Mouse (Mus musculus) cerebellum, adult 2 months (tissue): ENCODE data around the gene Glrb. TPM values are rescaled to one million over a fixed set of nuclear protein-coding genes. Genes with fewer than 3 reads are reported as not detected.

ENCODE experiments used
- DNase-seq, 2 experiments: peaks; one replicate each; pipeline ENCODE4 v3.0.0; 2021
- H3K27ac ChIP-seq: fragments of 200-500 bp; 2 replicates; pipeline ENCODE4 v1.5.1; 2012; ENCODE audit warnings: low read length, control low read depth, inconsistent platforms; ENCODE audit not compliant: insufficient read depth
- H3K27me3 ChIP-seq: fragments of 200-500 bp; 2 replicates; pipeline ENCODE4 v1.6.1; 2012; ENCODE audit warnings: inconsistent platforms, mild to moderate bottlenecking, low read length, moderate library complexity; ENCODE audit not compliant: control insufficient read depth, insufficient read depth
- H3K4me1 ChIP-seq: fragments of 200-500 bp; 2 replicates; pipeline ENCODE4 v1.6.1; 2011; ENCODE audit warnings: low read length; ENCODE audit not compliant: control insufficient read depth, insufficient read depth
- H3K4me3 ChIP-seq: fragments of 200-500 bp; replicated peaks from 2 replicates; pipeline ENCODE3; 2011; ENCODE audit warnings: mild to moderate bottlenecking, low read depth, low read length, control low read depth; ENCODE audit not compliant: insufficient read depth
- CTCF ChIP-seq: fragments of 200-500 bp; IDR thresholded peaks from 2 replicates; pipeline ENCODE4 v1.5.1; 2011; ENCODE audit warnings: low read depth, mild to moderate bottlenecking, control low read depth, low read length, moderate library complexity, borderline replicate concordance; ENCODE audit not compliant: insufficient read depth
- POLR2A ChIP-seq: fragments of 200-500 bp; IDR thresholded peaks from 2 replicates; pipeline ENCODE4 v1.6.1; 2011; ENCODE audit warnings: low read length, control low read depth, borderline replicate concordance; ENCODE audit not compliant: insufficient read depth
- WGBS: fragments of 180-500 bp; shearing (Covaris S2); methylation state at CpG from one replicate; pipeline ENCODE4 v1.1.7; 2018; 5-methylcytosine and 5-hydroxymethylcytosine counted together
- polyA plus RNA-seq: library from polyadenylated mRNA; depleted of rRNA; stranded (reverse); fragments of >200 nt; gene quantifications from 2 replicates; pipeline ENCODE4 v1.2.3, GENCODE M21; 2012; rRNA removed

The Glrb gene
- polyA plus RNA-seq, 1 experiment, result 192 TPM

- H3K4me1 ChIP-seq, result peaks cover 7% of the 10 kb centered on the region; the same call in 1 of the 2 replicates
- H3K27ac ChIP-seq, result no peak overlapping the region
- 57% methylated on average over 1 of the region's 1 CpGs for WGBS
- no peaks in the 10 kb centered on the region for H3K27me3 ChIP-seq
- no peak for DNase-seq
- TF ChIP-seq POLR2A, result no peak
- no peak overlapping the region for H3K4me3 ChIP-seq
These were observed 115.5 kb downstream of the Glrb start for GRCm38 (mm10) chr3:80797935-80798334.

DNA sequence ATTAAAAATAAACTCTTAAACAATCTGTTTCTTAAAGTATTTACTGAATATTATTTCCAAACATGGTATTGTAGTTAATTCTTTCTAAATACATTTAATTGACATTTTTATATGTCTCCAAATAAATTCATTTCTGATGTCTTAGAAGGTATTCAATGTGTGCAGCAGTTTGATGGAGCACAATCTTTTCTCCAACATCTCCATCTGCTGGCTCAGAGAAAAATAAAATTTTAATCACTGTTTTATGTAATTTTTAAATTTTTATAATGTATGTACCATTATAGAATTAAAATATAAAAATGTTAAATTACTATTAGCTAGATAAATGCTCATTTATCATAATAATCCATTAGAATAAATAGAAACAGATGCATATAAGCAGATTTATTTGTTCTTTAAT is 116.7 kb downstream of the Glrb start:
- TF ChIP-seq POLR2A (no peak), CTCF (no peak)
- H3K4me1 ChIP-seq, result peaks cover 7% of the 10 kb centered on the region; the same call in 1 of the 2 replicates
- H3K4me3 ChIP-seq, result no peak overlapping the region
- no peaks in the 10 kb centered on the region for H3K27me3 ChIP-seq
- no peak for DNase-seq
- no peak overlapping the region for H3K27ac ChIP-seq

- TF ChIP-seq CTCF, result no peak
- TF ChIP-seq POLR2A, result no peak
- Histone ChIP-seq H3K27me3 (no peaks in the 10 kb centered on the region), H3K4me1 (peaks cover 7% of the 10 kb centered on the region; the same call in 1 of the 2 replicates), H3K4me3 (no peak overlapping the region), H3K27ac (no peak overlapping the region)
- no peak for DNase-seq
- WGBS, result 91% methylated on average over 2 of the region's 2 CpGs
These were observed 118.2 kb downstream of the Glrb start for GRCm38 (mm10) chr3:80795284-80795683.

Other genes starting within 250 kb of the Glrb start
- gene Gria2, start 110.8 kb downstream of the Glrb start, polyA plus RNA-seq, result 127 and 139 TPM in 2 replicates
- gene Pdgfc, start 122.8 kb upstream of the Glrb start, polyA plus RNA-seq, result 2.9 and 3.0 TPM in 2 replicates